Mouse (Mus musculus) c-Kit-positive CD71-negative TER-119-negative erythroid progenitor cells, embryonic 14.5 days (primary cell): Measurements from ENCODE around the gene P2rx7.

Experiments used
- DNase-seq: peaks from one replicate; pipeline ENCODE4 v3.0.0-alpha.2; 2013; ENCODE audit warnings: low read depth

The P2rx7 gene

DNA sequence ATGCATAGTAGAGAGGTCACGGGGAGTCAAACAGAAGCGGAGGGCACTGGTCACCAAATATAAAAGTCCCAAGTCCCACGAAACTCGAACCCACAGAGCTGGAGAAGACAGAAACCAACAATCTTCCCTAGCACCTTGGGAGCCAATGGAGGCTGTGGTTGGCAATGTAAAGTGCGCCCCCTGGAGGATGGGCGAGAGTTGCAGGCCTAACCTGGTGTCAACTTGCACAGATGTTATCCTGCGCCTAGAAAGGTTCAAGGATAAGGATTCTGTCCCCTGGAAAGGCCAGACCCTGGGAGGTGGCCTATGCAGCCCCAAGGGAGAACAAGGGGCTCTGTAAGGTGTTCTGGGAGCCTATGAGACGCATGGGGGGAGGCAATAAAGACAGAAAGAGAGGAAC, 87.6 kb downstream of the P2rx7 start:
- peak; percentile 66 for DNase-seq

DNA sequence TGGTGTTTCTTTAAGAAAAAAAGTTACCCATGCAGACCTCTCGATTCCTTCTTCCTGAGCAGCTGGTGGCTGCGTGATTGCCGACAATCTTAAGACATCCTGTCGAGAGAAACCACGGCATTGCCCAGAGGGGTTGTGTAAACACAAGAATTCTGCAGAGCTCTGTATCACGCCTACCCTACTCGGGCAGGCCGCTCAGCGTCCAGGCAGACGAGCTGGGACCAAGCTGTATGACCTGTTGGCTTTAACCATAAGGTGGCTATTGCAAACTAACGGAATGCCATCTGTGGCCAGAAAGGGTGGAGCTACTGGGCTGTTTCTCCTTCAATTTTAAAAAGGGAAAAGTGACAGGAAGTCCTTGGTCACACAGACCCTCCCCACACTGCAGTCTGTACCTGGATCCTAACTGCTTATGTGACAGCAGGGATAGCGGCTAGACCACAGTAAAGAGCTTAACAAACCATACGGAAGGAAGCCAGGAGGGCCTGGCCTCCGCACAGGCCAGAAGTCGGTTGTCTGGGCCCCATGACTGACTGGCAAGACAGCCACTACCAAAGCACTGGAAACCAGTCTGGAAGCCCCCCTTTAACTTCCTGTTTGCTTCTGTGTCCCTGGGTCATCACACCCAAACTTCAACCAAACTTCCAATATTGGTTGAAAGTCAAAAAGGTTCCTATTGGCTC, 88.4 kb downstream of the P2rx7 start:
- DNase-seq: peak; percentile 43

DNA sequence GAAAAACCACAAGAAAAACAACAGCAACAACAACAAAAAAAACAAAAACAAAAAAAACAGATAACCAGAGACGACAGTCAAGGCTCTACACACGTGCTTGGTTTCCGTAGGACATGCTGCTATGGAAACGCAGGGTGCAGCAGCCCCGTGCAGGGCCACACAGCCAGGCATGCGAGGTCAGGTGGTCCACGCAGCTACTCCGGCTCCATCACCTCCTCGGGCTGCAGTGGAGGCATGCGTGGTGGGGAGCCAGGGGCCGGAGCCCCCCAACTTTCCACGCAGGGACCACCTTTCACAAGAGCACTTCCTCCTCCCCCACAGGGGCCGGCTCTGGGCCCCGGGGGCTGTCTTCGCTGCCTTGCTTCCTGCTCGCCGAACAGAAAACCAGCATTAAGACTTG, 90.2 kb downstream of the P2rx7 start:
- DNase-seq: no peak

DNA sequence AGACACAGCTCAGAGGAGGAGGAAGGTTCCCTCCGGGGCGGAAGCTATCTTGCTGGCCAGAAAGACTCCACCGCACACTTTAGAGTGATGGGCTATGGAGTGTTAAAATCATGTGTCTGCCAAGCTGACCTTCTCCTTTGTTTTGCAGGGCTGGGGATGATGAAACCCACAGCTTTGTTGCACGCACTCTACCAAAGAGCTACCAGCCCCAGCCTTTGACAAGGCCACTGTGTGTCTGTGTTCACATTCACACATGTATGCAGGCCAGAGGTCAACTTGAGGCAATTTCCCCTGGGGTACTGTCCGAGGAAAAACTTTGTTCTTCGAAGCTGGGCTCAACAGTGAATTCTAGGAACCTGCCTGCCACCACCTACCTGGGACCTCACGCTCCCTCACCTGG, 92.1 kb downstream of the P2rx7 start:
- no peak for DNase-seq

DNA sequence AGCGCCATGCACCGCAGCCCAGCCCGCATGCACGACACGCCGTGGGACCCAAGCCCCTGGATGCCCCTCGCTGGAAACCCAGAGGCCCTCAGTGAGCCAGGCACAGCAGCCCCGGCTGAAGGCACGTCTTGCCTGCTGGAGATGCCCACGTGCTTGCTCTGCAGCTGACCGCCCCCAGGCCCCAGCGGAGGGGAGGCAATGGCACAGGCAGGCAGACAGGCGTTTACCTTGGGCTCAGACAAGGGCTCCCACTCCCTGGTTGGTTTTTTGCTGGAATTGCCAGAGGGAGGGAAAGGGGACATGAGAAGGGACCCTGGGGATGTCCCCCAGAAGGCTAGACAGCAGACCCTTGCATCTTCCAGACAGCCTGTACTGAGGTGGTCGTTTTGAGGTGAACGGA, 93.0 kb downstream of the P2rx7 start:
- DNase-seq: no peak
